Mouse (Mus musculus): ENCODE results near the gene Dap. TPM values are rescaled to one million over a fixed set of nuclear protein-coding genes. Genes with fewer than 3 reads are reported as not detected.

Dap gene
- polyA plus RNA-seq, 1 experiment from 2014 or later, result 89.0 TPM

- Histone ChIP-seq H3K4me3 (replicated peaks) (no peak overlapping the region), H3K9ac (no peak overlapping the region), H3K36me3 (0 out of 2 replicates have a peak, but pooled peaks cover 3% of the 10 kb centered on the region), H3K27ac (no peak overlapping the region), H3K27me3 (replicated peaks) (no peaks in the 10 kb centered on the region), H3K4me2 (replicated peaks) (no peak overlapping the region), H3K4me1 (replicated peaks) (no peaks in the 10 kb centered on the region), H3K9me3 (no peaks in the 10 kb centered on the region)
- no peak for ATAC-seq
- 88% methylated on average over 9 of the region's 9 CpGs for WGBS
These were observed 30.9 kb downstream of the Dap start for GRCm38 (mm10) chr15:31254939-31255535.

- Histone ChIP-seq H3K36me3 (0 out of 2 replicates have a peak, but pooled peaks cover 3% of the 10 kb centered on the region), H3K4me1 (replicated peaks) (no peaks in the 10 kb centered on the region), H3K27me3 (replicated peaks) (no peaks in the 10 kb centered on the region), H3K9ac (no peak overlapping the region), H3K4me3 (replicated peaks) (no peak overlapping the region), H3K27ac (no peak overlapping the region), H3K9me3 (no peaks in the 10 kb centered on the region), H3K4me2 (replicated peaks) (no peak overlapping the region)
- WGBS, result 81% methylated on average over 6 of the region's 6 CpGs
- ATAC-seq, result no peak
These were observed 31.6 kb downstream of the Dap start for GRCm38 (mm10) chr15:31255762-31256161.

- 93% methylated on average over 1 of the region's 1 CpGs for WGBS
- H3K4me3 ChIP-seq (replicated peaks), result no peak overlapping the region
- H3K27me3 ChIP-seq (replicated peaks), result no peaks in the 10 kb centered on the region
- no peak overlapping the region for H3K4me2 ChIP-seq (replicated peaks)
- no peak overlapping the region for H3K9ac ChIP-seq
- H3K9me3 ChIP-seq, result no peaks in the 10 kb centered on the region
- no peak overlapping the region; the same call in 1 of the 2 replicates for H3K27ac ChIP-seq
- H3K36me3 ChIP-seq, result 0 out of 2 replicates have a peak, but pooled peaks cover 3% of the 10 kb centered on the region
- H3K4me1 ChIP-seq (replicated peaks), result no peaks in the 10 kb centered on the region
- ATAC-seq, result no peak
These were observed 33.2 kb downstream of the Dap start for GRCm38 (mm10) chr15:31257329-31257728.

GRCm38 (mm10) chr15:31258029-31258692, 34.0 kb downstream of the Dap start:
- H3K4me2 ChIP-seq (replicated peaks), result no peak overlapping the region
- H3K9me3 ChIP-seq, result no peaks in the 10 kb centered on the region
- 0 out of 2 replicates have a peak, but pooled peaks cover 3% of the 10 kb centered on the region for H3K36me3 ChIP-seq
- ATAC-seq, result peak; percentile 48
- H3K27ac ChIP-seq, result no peak overlapping the region
- no peaks in the 10 kb centered on the region for H3K27me3 ChIP-seq (replicated peaks)
- H3K9ac ChIP-seq, result no peak overlapping the region
- WGBS, result 55% methylated on average over 21 of the region's 21 CpGs
- no peaks in the 10 kb centered on the region for H3K4me1 ChIP-seq (replicated peaks)
- no peak overlapping the region for H3K4me3 ChIP-seq (replicated peaks)

DNA sequence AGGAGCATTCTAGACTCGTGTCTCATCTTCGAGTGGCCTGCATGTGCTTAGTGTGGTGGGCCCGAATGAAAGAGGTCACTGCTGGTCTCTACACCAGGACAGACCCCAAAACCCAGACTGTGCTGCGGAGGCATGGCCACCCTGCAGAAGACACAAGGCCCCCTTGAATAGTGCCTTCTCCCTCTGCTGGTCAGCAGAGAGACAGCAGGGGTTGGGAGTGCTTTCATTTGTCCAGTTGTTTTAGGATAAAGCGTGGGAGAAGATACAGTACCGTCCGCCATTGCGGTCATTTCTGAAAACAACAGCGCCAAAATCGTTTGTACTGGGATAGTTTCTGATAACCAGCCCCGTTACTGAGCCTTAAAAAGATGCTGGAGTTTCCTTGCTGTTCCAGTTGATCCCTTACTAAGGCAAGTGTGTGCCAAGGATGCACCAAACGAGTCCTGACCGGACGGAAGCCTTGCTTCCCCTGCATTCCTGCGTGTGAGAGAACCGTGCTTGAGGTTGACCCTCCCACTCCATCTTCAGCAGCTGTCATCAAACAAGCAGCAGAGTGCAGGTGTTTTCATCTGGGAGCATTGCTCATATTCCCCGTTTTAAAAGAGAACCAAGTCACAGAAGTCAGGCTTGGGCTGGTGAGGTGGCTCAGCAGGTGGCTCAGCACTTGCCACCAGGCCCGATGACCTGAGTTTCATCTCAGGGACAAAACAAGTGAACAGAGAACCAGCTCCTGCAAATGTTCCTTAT, 34.8 kb downstream of the Dap start:
- Histone ChIP-seq H3K9me3 (no peaks in the 10 kb centered on the region), H3K27me3 (replicated peaks) (no peaks in the 10 kb centered on the region), H3K27ac (no peak overlapping the region), H3K9ac (no peak overlapping the region), H3K4me2 (replicated peaks) (no peak overlapping the region), H3K36me3 (0 out of 2 replicates have a peak, but pooled peaks cover 3% of the 10 kb centered on the region), H3K4me3 (replicated peaks) (no peak overlapping the region), H3K4me1 (replicated peaks) (no peaks in the 10 kb centered on the region)
- WGBS, result 81% methylated on average over 18 of the region's 18 CpGs
- ATAC-seq, result 0 out of 2 replicates have a peak, but pooled peaks have one; percentile 18

GRCm38 (mm10) chr15:31261094-31261493, 37.0 kb downstream of the Dap start:
- H3K27me3 ChIP-seq (replicated peaks), result no peaks in the 10 kb centered on the region
- ATAC-seq, result no peak
- 77% methylated on average over 10 of the region's 10 CpGs for WGBS
- no peaks in the 10 kb centered on the region for H3K4me1 ChIP-seq (replicated peaks)
- no peak overlapping the region for H3K4me2 ChIP-seq (replicated peaks)
- H3K9me3 ChIP-seq, result no peaks in the 10 kb centered on the region
- H3K9ac ChIP-seq, result no peak overlapping the region
- no peak overlapping the region for H3K4me3 ChIP-seq (replicated peaks)
- no peak overlapping the region for H3K27ac ChIP-seq
- H3K36me3 ChIP-seq, result no peaks in the 10 kb centered on the region

- Histone ChIP-seq H3K4me1 (replicated peaks) (no peaks in the 10 kb centered on the region), H3K27ac (no peak overlapping the region), H3K36me3 (no peaks in the 10 kb centered on the region), H3K9me3 (no peaks in the 10 kb centered on the region), H3K4me2 (replicated peaks) (no peak overlapping the region), H3K9ac (no peak overlapping the region), H3K4me3 (replicated peaks) (no peak overlapping the region), H3K27me3 (replicated peaks) (no peaks in the 10 kb centered on the region)
- no peak for ATAC-seq
- WGBS, result 70% methylated on average over 9 of the region's 9 CpGs
These were observed 38.2 kb downstream of the Dap start for GRCm38 (mm10) chr15:31262361-31262760.

GRCm38 (mm10) chr15:31264827-31265226, 40.7 kb downstream of the Dap start:
- peak; percentile 69 for ATAC-seq
- no peak overlapping the region for H3K4me2 ChIP-seq (replicated peaks)
- no peaks in the 10 kb centered on the region for H3K9me3 ChIP-seq
- no peak overlapping the region for H3K9ac ChIP-seq
- H3K4me1 ChIP-seq (replicated peaks), result no peaks in the 10 kb centered on the region
- no peak overlapping the region for H3K27ac ChIP-seq
- no peak overlapping the region for H3K4me3 ChIP-seq (replicated peaks)
- no peaks in the 10 kb centered on the region for H3K27me3 ChIP-seq (replicated peaks)
- no peaks in the 10 kb centered on the region for H3K36me3 ChIP-seq
- 36% methylated on average over 6 of the region's 6 CpGs for WGBS

DNA sequence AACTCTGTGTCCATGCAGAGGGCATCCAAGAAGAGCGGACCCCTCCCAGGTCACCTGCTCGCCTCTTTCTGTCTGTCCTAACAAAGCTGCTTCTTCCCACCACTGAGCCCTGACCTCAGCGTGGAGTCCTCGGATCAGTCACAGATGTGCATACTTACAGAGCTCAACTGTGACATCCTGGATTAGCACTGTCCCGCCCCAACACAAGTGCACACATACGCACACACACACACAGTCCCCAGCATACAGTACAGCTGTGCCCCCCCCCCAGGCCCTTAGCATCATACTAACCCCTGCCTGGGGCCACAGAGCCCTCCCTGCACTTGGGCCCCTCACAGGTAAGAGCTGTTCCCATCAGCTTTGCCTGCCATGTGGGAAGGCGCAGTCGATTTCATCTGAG, 41.3 kb downstream of the Dap start:
- Histone ChIP-seq H3K9ac (no peak overlapping the region), H3K4me3 (replicated peaks) (no peak overlapping the region), H3K27ac (no peak overlapping the region), H3K4me1 (replicated peaks) (no peaks in the 10 kb centered on the region), H3K36me3 (no peaks in the 10 kb centered on the region), H3K4me2 (replicated peaks) (no peak overlapping the region), H3K27me3 (replicated peaks) (no peaks in the 10 kb centered on the region), H3K9me3 (no peaks in the 10 kb centered on the region)
- no peak for ATAC-seq
- 91% methylated on average over 8 of the region's 8 CpGs for WGBS

DNA sequence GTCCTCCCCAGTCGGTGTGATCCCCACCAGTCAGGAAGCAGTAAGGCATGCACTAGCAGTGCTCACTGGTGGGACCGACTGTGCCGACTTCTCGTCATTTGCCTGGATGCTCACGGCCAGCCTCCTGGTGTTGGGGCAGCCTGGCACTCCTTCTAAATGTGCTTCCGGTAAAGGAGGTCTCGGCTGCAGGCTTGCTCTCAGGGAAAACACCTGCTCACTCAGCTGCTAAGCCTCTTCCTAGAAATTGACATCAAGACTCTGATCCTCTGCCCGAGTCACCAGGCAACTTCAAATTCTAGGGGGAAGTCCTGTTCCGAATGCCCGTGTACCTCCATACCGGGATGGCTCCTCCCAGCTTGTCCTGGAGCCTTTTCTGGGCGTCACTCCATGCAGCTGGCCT, 41.7 kb downstream of the Dap start:
- no peak overlapping the region for H3K4me2 ChIP-seq (replicated peaks)
- H3K4me3 ChIP-seq (replicated peaks), result no peak overlapping the region
- H3K27ac ChIP-seq, result no peak overlapping the region
- H3K9ac ChIP-seq, result no peak overlapping the region
- no peaks in the 10 kb centered on the region for H3K4me1 ChIP-seq (replicated peaks)
- no peak for ATAC-seq
- no peaks in the 10 kb centered on the region for H3K27me3 ChIP-seq (replicated peaks)
- no peaks in the 10 kb centered on the region for H3K36me3 ChIP-seq
- H3K9me3 ChIP-seq, result no peaks in the 10 kb centered on the region
- WGBS, result 93% methylated on average over 12 of the region's 12 CpGs

DNA sequence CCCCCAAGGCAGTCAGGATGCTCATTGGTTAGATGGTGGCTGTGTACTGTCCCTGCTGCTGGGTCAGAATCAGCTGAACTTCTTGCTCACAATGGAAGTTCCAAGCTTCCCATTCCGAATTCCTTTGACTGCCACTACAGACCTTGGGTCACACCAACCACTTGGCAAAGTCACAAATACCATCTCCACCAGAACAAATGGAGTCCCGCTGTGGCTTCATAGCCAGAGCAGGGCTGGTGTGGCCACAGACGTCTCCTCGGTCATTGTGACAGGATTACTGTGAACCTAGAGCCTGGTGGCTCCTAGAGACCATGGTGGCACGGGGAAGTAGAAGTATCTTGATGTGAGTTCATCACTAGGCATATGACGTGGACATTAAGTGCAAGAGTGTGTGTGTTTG, 44.0 kb downstream of the Dap start:
- no peak for ATAC-seq
- no peaks in the 10 kb centered on the region for H3K4me1 ChIP-seq (replicated peaks)
- 92% methylated on average over 6 of the region's 6 CpGs for WGBS

GRCm38 (mm10) chr15:31269558-31269957, 45.4 kb downstream of the Dap start:
- no peak overlapping the region for H3K9ac ChIP-seq
- 80% methylated on average over 4 of the region's 4 CpGs for WGBS
- peaks cover 3% of the 10 kb centered on the region; the same call in 1 of the 2 replicates for H3K36me3 ChIP-seq
- 0 out of 2 replicates have a peak, but pooled peaks have one; percentile 13 for ATAC-seq
- H3K27ac ChIP-seq, result no peak overlapping the region
- H3K4me2 ChIP-seq (replicated peaks), result no peak overlapping the region
- no peaks in the 10 kb centered on the region for H3K27me3 ChIP-seq (replicated peaks)
- no peak overlapping the region for H3K4me3 ChIP-seq (replicated peaks)
- H3K9me3 ChIP-seq, result no peaks in the 10 kb centered on the region
- no peaks in the 10 kb centered on the region for H3K4me1 ChIP-seq (replicated peaks)

More for the DNA sequence above, 44.0 kb downstream of the Dap start:
- no peak overlapping the region for H3K4me3 ChIP-seq (replicated peaks)
- H3K36me3 ChIP-seq, result no peaks in the 10 kb centered on the region
- H3K4me2 ChIP-seq (replicated peaks), result no peak overlapping the region
- no peaks in the 10 kb centered on the region for H3K27me3 ChIP-seq (replicated peaks)
- H3K9me3 ChIP-seq, result no peaks in the 10 kb centered on the region
- no peak overlapping the region for H3K27ac ChIP-seq
- no peak overlapping the region for H3K9ac ChIP-seq
